Mouse (Mus musculus) limb, embryonic 14.5 days (tissue): ENCODE measurements around the gene Cntn2. TPM values are rescaled to one million over a fixed set of nuclear protein-coding genes. Genes with fewer than 3 reads are reported as not detected.

Source experiments
- ATAC-seq: fragments of 200-750 bp; cut with Nextera tagmentation; 2 replicates; pipeline ENCODE4 v1.8.0; 2017; ENCODE audit warnings: low read depth, moderate number of reproducible peaks, moderate TSS enrichment; ENCODE audit not compliant: low FRiP score
- DNase-seq: peaks from one replicate; pipeline ENCODE4 v3.0.0-alpha.2; 2015; ENCODE audit warnings: low spot score
- H3K27ac ChIP-seq: fragments of 300-500 bp; sonication (generic); replicated peaks from 2 replicates; pipeline ENCODE4 v1.5.1; 2014; ENCODE audit warnings: low read depth, mild to moderate bottlenecking, low read length, moderate library complexity, mixed read lengths
- H3K27me3 ChIP-seq: fragments of 300-500 bp; sonication (generic); 2 replicates; pipeline ENCODE4 v1.6.1; 2014; ENCODE audit warnings: low read length, mixed read lengths; ENCODE audit not compliant: control insufficient read depth, insufficient read depth
- H3K36me3 ChIP-seq: fragments of 300-500 bp; sonication (generic); 2 replicates; pipeline ENCODE4 v1.6.1; 2014; ENCODE audit warnings: mild to moderate bottlenecking, low read length, moderate library complexity, mixed read lengths; ENCODE audit not compliant: control insufficient read depth, insufficient read depth
- H3K4me1 ChIP-seq: fragments of 300-500 bp; sonication (generic); 2 replicates; pipeline ENCODE4 v1.6.1; 2014; ENCODE audit warnings: antibody characterized with exemption, low read length, mixed read lengths; ENCODE audit not compliant: control insufficient read depth, insufficient read depth
- H3K4me2 ChIP-seq: fragments of 300-500 bp; sonication (generic); replicated peaks from 2 replicates; pipeline ENCODE4 v1.6.1; 2014; ENCODE audit warnings: low read depth, mild to moderate bottlenecking, low read length, moderate library complexity; ENCODE audit not compliant: severe bottlenecking
- H3K4me3 ChIP-seq: fragments of 300-500 bp; sonication (generic); replicated peaks from 2 replicates; pipeline ENCODE4 v1.5.1; 2014; ENCODE audit warnings: low read length
- H3K9ac ChIP-seq: fragments of 300-500 bp; sonication (generic); 2 replicates; pipeline ENCODE4 v1.6.1; 2014; ENCODE audit warnings: mild to moderate bottlenecking, low read depth, low read length, moderate library complexity; ENCODE audit not compliant: severe bottlenecking
- H3K9me3 ChIP-seq: fragments of 300-500 bp; sonication (generic); 2 replicates; pipeline ENCODE4 v1.6.1; 2016; ENCODE audit warnings: low read length; ENCODE audit not compliant: control insufficient read depth
- POLR2A ChIP-seq: fragments of 200-500 bp; IDR thresholded peaks from 2 replicates; pipeline ENCODE4 v1.8.0; 2012; ENCODE audit warnings: inconsistent platforms, mild to moderate bottlenecking, moderate library complexity, borderline replicate concordance; ENCODE audit not compliant: insufficient read depth, insufficient read length; ENCODE audit errors: extremely low read depth
- WGBS: fragments of 180-500 bp; shearing (Covaris S2); extraction: QIAGEN DNeasy Blood & Tissue Kit; methylation state at CpG from one replicate; pipeline ENCODE4 v1.1.7; 2014; 5-methylcytosine and 5-hydroxymethylcytosine counted together
- polyA plus RNA-seq, 2 experiments: library from polyadenylated mRNA; depleted of rRNA in 1 of 2; stranded (reverse) in 1 of 2; unstranded in 1 of 2; fragments of >200 nt; fragmentation: Nextera tagmentation in 1 of 2; extraction: Ambion mirVana in 1 of 2; gene quantifications; 2 replicates each; pipeline versions ENCODE4 v1.2.1 to v1.2.3; 2012 to 2014

Cntn2 gene
- polyA plus RNA-seq, 2 experiments, result 0.84 to 1.1 TPM

- H3K4me3 ChIP-seq, result no peak overlapping the region
- H3K27me3 ChIP-seq, result peaks cover 31% of the 10 kb centered on the region
- WGBS, result 71% methylated on average over 5 of the region's 5 CpGs
- TF ChIP-seq POLR2A, result no peak
- H3K36me3 ChIP-seq, result no peaks in the 10 kb centered on the region
- no peak overlapping the region for H3K27ac ChIP-seq
- H3K9ac ChIP-seq, result no peak overlapping the region
- no peaks in the 10 kb centered on the region for H3K9me3 ChIP-seq
- no peak overlapping the region for H3K4me2 ChIP-seq
- ATAC-seq (no peak), DNase-seq (no peak)
- H3K4me1 ChIP-seq, result peaks cover 10% of the 10 kb centered on the region
Observed at GRCm38 (mm10) chr1:132537736-132538135, 5.3 kb downstream of the Cntn2 start.

GRCm38 (mm10) chr1:132536416-132536815 lies 6.6 kb downstream of the Cntn2 start:
- 67% methylated on average over 3 of the region's 3 CpGs for WGBS
- no peak overlapping the region for H3K27ac ChIP-seq
- ATAC-seq, result no peak
- no peak for TF ChIP-seq POLR2A
- H3K9ac ChIP-seq, result no peak overlapping the region
- peaks cover 18% of the 10 kb centered on the region for H3K27me3 ChIP-seq
- H3K4me3 ChIP-seq, result no peak overlapping the region
- no peaks in the 10 kb centered on the region for H3K36me3 ChIP-seq
- H3K4me1 ChIP-seq, result peaks cover 6% of the 10 kb centered on the region; the same call in 1 of the 2 replicates
- H3K4me2 ChIP-seq, result no peak overlapping the region
- DNase-seq, result no peak
- no peaks in the 10 kb centered on the region for H3K9me3 ChIP-seq

- H3K9me3 ChIP-seq, result no peaks in the 10 kb centered on the region
- DNase-seq (no peak), ATAC-seq (no peak)
- TF ChIP-seq POLR2A, result no peak
- 91% methylated on average over 4 of the region's 4 CpGs for WGBS
- H3K9ac ChIP-seq, result no peak overlapping the region
- H3K4me1 ChIP-seq, result peaks cover 8% of the 10 kb centered on the region
- no peak overlapping the region for H3K4me2 ChIP-seq
- H3K27ac ChIP-seq, result no peak overlapping the region
- H3K36me3 ChIP-seq, result no peaks in the 10 kb centered on the region
- H3K27me3 ChIP-seq, result peaks cover 9% of the 10 kb centered on the region; the same call in 1 of the 2 replicates
- no peak overlapping the region for H3K4me3 ChIP-seq
Observed at GRCm38 (mm10) chr1:132535541-132535940, 7.5 kb downstream of the Cntn2 start.

GRCm38 (mm10) chr1:132533840-132534239 lies 9.2 kb downstream of the Cntn2 start:
- H3K4me1 ChIP-seq, result peaks cover 10% of the 10 kb centered on the region

GRCm38 (mm10) chr1:132532521-132532920 lies 10.5 kb downstream of the Cntn2 start:
- H3K27ac ChIP-seq, result no peak overlapping the region
- no peaks in the 10 kb centered on the region for H3K9me3 ChIP-seq
- H3K4me1 ChIP-seq, result peaks cover 10% of the 10 kb centered on the region
- TF ChIP-seq POLR2A, result no peak
- H3K9ac ChIP-seq, result no peak overlapping the region
- DNase-seq, result no peak
- no peak overlapping the region for H3K4me3 ChIP-seq
- no peaks in the 10 kb centered on the region for H3K27me3 ChIP-seq
- 73% methylated on average over 9 of the region's 9 CpGs for WGBS
- H3K36me3 ChIP-seq, result no peaks in the 10 kb centered on the region
- no peak for ATAC-seq
- no peak overlapping the region for H3K4me2 ChIP-seq

More at GRCm38 (mm10) chr1:132533840-132534239, 9.2 kb downstream of the Cntn2 start:
- ATAC-seq (no peak), DNase-seq (no peak)
- Histone ChIP-seq H3K36me3 (no peaks in the 10 kb centered on the region), H3K27ac (no peak overlapping the region), H3K4me3 (no peak overlapping the region), H3K4me2 (no peak overlapping the region), H3K9ac (no peak overlapping the region), H3K9me3 (no peaks in the 10 kb centered on the region), H3K27me3 (no peaks in the 10 kb centered on the region)
- TF ChIP-seq POLR2A, result no peak
- WGBS, result 3% methylated on average over 8 of the region's 8 CpGs
